Mouse (Mus musculus): ENCODE measurements around the gene Odf3b. TPM values are rescaled to one million over a fixed set of nuclear protein-coding genes. Genes with fewer than 3 reads are reported as not detected.

Gene Odf3b
- polyA plus RNA-seq, 1 experiment from 2014 or later = 3.2 TPM

DNA sequence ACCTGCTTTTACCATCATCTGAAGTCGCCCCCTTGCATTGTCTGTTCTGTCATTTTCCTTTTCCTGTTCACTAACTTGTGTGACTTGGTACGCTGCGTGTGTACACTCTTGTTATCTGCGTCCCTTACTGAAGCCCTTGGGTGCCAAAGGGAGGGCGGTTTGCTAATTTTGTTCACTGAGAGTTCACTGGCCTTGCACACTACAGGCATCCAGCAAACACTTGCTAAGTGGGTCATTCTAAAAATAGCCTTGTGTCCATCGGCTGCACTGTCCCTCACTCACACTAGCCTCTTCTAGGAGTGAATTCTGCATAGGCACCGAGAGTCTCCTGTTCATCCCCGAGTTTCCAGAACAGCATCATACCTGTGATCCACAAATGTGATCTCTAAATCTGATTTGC is 36.2 kb upstream of the Odf3b start:
- H3K36me3 ChIP-seq (ENCODE audit: control insufficient read depth, insufficient read depth) = peaks cover 18% of the 10 kb centered on the region
- no peak for ATAC-seq
- WGBS = 89% methylated on average over 8 of the region's 8 CpGs
- no peak overlapping the region for H3K4me2 ChIP-seq (replicated peaks; ENCODE audit: low read depth)
- H3K4me1 ChIP-seq (replicated peaks; ENCODE audit: control insufficient read depth, insufficient read depth, low read length) = no peaks in the 10 kb centered on the region
- no peaks in the 10 kb centered on the region for H3K9me3 ChIP-seq (ENCODE audit: control insufficient read depth)
- H3K9ac ChIP-seq (ENCODE audit: low read depth, low read length) = no peak overlapping the region
- no peak overlapping the region for H3K27ac ChIP-seq (ENCODE audit: low read depth, low read length)
- no peak for TF ChIP-seq CTCF (IDR thresholded peaks at IDR 0.05; ENCODE audit: low read depth)
- H3K4me3 ChIP-seq (ENCODE audit: low read depth, low read length) = no peak overlapping the region
- no peaks in the 10 kb centered on the region for H3K27me3 ChIP-seq (replicated peaks; ENCODE audit: control insufficient read depth, insufficient read depth, low read length)

DNA sequence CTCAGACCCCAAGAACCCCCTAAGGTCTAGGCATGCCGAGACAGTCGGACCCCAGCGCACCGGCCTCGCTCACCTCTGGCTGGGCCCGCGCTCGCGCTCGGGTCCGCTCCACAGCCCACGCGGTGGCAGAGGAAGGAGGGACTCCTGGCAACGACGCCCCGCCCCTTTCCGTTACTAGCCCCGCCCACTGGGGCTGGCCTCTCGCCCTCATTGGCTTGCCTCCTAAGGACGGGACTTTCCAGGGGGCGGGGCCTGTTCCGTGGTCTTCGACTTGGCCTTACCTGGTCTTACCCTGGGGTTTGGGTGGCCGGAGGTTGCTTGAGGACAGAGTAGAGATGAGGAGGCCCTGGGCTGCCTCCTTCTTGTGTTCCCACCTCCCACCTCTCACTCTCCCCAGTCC is 31.0 kb upstream of the Odf3b start, which contains the start of gene Syce3:
Gene Syce3, minus strand, starts transcription at position 386 of the 400 bp plus-strand sequence.
- Histone ChIP-seq H3K36me3 (ENCODE audit: control insufficient read depth, insufficient read depth) (no peaks in the 10 kb centered on the region), H3K9ac (ENCODE audit: low read depth, low read length) (no peak within 1 kb of the TSS), H3K4me3 (ENCODE audit: low read depth, low read length) (no peak within 1 kb of the TSS), H3K27me3 (replicated peaks; ENCODE audit: control insufficient read depth, insufficient read depth, low read length) (no peaks in the 10 kb centered on the region), H3K27ac (ENCODE audit: low read depth, low read length) (no peak within 1 kb of the TSS), H3K4me2 (replicated peaks; ENCODE audit: low read depth) (no peak within 1 kb of the TSS), H3K4me1 (replicated peaks; ENCODE audit: control insufficient read depth, insufficient read depth, low read length) (no peaks in the 10 kb centered on the region), H3K9me3 (ENCODE audit: control insufficient read depth) (no peaks in the 10 kb centered on the region)
- no peak for ATAC-seq
- no peak for TF ChIP-seq CTCF (IDR thresholded peaks at IDR 0.05; ENCODE audit: low read depth)
- 82% methylated on average over 17 of the region's 24 CpGs for WGBS

DNA sequence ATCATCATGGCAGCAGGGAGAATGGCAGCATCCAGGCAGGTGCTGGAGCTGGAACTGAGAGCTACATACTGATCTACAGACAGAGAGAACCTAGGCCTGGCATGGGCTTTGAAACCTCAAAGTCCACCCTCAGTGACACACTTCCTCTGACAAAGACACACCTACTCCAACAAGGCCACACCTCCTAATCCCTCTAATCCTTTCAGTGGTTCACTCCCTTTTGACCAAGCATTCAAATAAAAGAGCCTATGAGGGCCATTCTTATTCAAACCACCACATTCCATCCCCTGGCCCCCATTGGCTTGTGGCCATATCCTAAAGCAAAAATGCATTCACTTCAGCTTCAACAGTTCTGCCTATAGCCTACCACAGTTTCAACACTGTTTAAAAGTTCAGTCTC is 27.6 kb upstream of the Odf3b start:
- TF ChIP-seq CTCF (IDR thresholded peaks at IDR 0.05; ENCODE audit: low read depth) = no peak
- Histone ChIP-seq H3K9me3 (ENCODE audit: control insufficient read depth) (no peaks in the 10 kb centered on the region), H3K27me3 (replicated peaks; ENCODE audit: control insufficient read depth, insufficient read depth, low read length) (no peaks in the 10 kb centered on the region), H3K4me1 (replicated peaks; ENCODE audit: control insufficient read depth, insufficient read depth, low read length) (no peaks in the 10 kb centered on the region), H3K27ac (ENCODE audit: low read depth, low read length) (no peak overlapping the region), H3K36me3 (ENCODE audit: control insufficient read depth, insufficient read depth) (no peaks in the 10 kb centered on the region), H3K4me3 (ENCODE audit: low read depth, low read length) (no peak overlapping the region), H3K9ac (ENCODE audit: low read depth, low read length) (no peak overlapping the region), H3K4me2 (replicated peaks; ENCODE audit: low read depth) (no peak overlapping the region)
- ATAC-seq = no peak

DNA sequence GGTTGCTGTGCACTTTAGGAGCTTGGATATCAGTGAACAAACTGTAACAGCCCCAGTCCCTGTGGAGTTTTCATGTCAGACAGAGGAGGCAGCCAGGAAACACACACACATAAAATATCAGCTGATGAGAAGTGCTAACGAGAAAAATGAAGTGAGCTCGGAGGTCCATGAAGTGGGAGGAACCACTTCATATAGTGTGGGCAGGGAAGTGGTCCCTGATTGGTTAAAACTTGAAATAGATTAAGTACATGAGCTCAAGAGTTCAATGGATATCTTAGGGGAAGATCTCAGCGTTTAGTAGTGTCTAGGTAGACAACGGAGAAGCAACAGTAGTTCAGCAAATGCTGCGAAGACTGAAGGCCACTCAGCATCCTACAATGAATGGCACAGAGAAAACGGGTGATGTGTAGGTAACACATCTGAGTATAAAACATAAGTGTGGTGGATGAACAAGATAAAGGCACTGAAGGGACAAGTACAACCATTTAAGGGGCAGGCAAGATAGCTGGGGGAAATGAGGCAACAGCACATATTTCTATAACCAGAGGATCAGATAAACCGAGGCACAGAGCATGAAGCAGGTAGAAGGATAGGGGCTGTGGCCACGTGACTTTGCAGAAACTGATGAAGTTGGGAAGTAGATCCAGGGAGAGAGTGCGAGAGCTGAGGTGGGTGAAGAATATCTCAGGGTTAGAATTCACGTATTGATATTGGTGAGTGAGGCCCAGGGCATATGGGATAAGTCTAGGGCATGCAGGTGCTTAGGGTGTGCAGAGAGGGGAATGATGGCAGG is 25.9 kb upstream of the Odf3b start:
- 81% methylated on average over 10 of the region's 10 CpGs for WGBS
- H3K9me3 ChIP-seq (ENCODE audit: control insufficient read depth) = no peaks in the 10 kb centered on the region
- no peak for TF ChIP-seq CTCF (IDR thresholded peaks at IDR 0.05; ENCODE audit: low read depth)
- no peak overlapping the region for H3K4me2 ChIP-seq (replicated peaks; ENCODE audit: low read depth)
- no peak overlapping the region for H3K9ac ChIP-seq (ENCODE audit: low read depth, low read length)
- no peak overlapping the region for H3K27ac ChIP-seq (ENCODE audit: low read depth, low read length)
- H3K27me3 ChIP-seq (replicated peaks; ENCODE audit: control insufficient read depth, insufficient read depth, low read length) = no peaks in the 10 kb centered on the region
- no peak overlapping the region for H3K4me3 ChIP-seq (ENCODE audit: low read depth, low read length)
- no peaks in the 10 kb centered on the region for H3K4me1 ChIP-seq (replicated peaks; ENCODE audit: control insufficient read depth, insufficient read depth, low read length)
- no peak for ATAC-seq
- H3K36me3 ChIP-seq (ENCODE audit: control insufficient read depth, insufficient read depth) = no peaks in the 10 kb centered on the region

DNA sequence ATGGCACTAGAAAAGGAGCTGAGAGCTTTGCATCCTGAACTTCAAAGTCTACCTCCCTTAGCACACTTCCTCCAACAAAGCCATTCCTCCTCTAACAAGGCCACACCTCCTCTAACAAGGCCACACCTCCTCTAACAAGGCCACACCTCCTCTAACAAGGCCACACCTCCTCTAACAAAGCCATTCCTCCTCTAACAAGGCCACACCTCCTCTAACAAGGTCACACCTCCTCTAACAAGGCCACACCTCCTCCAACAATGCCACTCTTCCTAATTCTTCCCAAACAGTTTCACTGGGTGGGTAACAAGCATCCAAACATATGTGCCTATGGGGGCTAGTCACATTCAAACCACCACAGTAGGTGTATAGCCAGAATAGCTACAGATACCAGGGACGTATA is 23.4 kb upstream of the Odf3b start:
- H3K4me1 ChIP-seq (replicated peaks; ENCODE audit: control insufficient read depth, insufficient read depth, low read length) = no peaks in the 10 kb centered on the region
- no peaks in the 10 kb centered on the region for H3K9me3 ChIP-seq (ENCODE audit: control insufficient read depth)
- no peak for ATAC-seq
- no peak overlapping the region for H3K27ac ChIP-seq (ENCODE audit: low read depth, low read length)
- no peak for TF ChIP-seq CTCF (IDR thresholded peaks at IDR 0.05; ENCODE audit: low read depth)
- H3K4me3 ChIP-seq (ENCODE audit: low read depth, low read length) = no peak overlapping the region
- WGBS = 83% methylated on average over 1 of the region's 1 CpGs
- H3K27me3 ChIP-seq (replicated peaks; ENCODE audit: control insufficient read depth, insufficient read depth, low read length) = no peaks in the 10 kb centered on the region
- H3K9ac ChIP-seq (ENCODE audit: low read depth, low read length) = no peak overlapping the region
- H3K4me2 ChIP-seq (replicated peaks; ENCODE audit: low read depth) = no peak overlapping the region
- H3K36me3 ChIP-seq (ENCODE audit: control insufficient read depth, insufficient read depth) = no peaks in the 10 kb centered on the region

DNA sequence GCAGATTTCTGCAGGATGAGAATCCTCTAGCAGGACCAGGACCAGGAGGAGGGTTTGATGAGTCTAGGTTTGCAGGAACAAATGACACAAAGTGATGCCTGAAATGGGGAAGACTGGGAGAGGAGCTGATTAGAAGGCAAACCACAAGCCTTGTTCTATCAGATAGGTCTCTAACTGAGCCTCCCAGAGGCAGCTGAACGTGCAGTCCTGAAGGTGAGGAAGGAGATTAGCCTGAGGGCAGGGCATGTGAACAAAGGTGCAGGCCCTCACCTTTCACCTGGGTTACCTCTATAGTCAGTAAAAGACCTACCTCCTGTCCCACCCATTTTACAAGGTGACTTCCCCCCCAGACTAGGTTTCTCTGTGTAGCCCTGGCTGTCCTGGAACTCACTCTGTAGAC is 20.6 kb upstream of the Odf3b start:
- Histone ChIP-seq H3K27me3 (replicated peaks; ENCODE audit: control insufficient read depth, insufficient read depth, low read length) (no peaks in the 10 kb centered on the region), H3K9me3 (ENCODE audit: control insufficient read depth) (no peaks in the 10 kb centered on the region), H3K27ac (ENCODE audit: low read depth, low read length) (no peak overlapping the region; the same call in 1 of the 2 replicates), H3K4me3 (ENCODE audit: low read depth, low read length) (no peak overlapping the region), H3K9ac (ENCODE audit: low read depth, low read length) (no peak overlapping the region), H3K36me3 (ENCODE audit: control insufficient read depth, insufficient read depth) (no peaks in the 10 kb centered on the region), H3K4me1 (replicated peaks; ENCODE audit: control insufficient read depth, insufficient read depth, low read length) (no peaks in the 10 kb centered on the region), H3K4me2 (replicated peaks; ENCODE audit: low read depth) (no peak overlapping the region)
- WGBS = 11% methylated on average over 1 of the region's 1 CpGs
- ATAC-seq = no peak
- no peak for TF ChIP-seq CTCF (IDR thresholded peaks at IDR 0.05; ENCODE audit: low read depth)

All from intestine, postnatal 0 days (tissue).